Mouse (Mus musculus) liver, adult 2 months (tissue): ENCODE data around the gene Fam173b.

Experiments used
- CTCF ChIP-seq: fragments of 200-500 bp; IDR thresholded peaks from 2 replicates; pipeline ENCODE4 v1.5.1; 2011; ENCODE audit warnings: low read depth, low read length, control low read depth
- POLR2A ChIP-seq: fragments of 200-500 bp; IDR thresholded peaks from 2 replicates; pipeline ENCODE4 v1.6.1; 2011; ENCODE audit warnings: low read length, control low read depth; ENCODE audit not compliant: insufficient read depth; ENCODE audit errors: extremely low read depth

- TF ChIP-seq CTCF: no peak
- TF ChIP-seq POLR2A: no peak
Measured at GRCm38 (mm10) chr15:31590176-31590575, 11.5 kb upstream of the Fam173b start.
